Mouse (Mus musculus) layer of hippocampus, postnatal 25 days (tissue): ENCODE measurements around the gene Il21r. TPM values are rescaled to one million over a fixed set of nuclear protein-coding genes. Genes with fewer than 3 reads are reported as not detected.

Source experiments
- DNase-seq, 2 experiments: peaks; one replicate each; pipeline ENCODE4 v3.0.0; 2022; ENCODE audit warnings: mixed read lengths in 2 of 2, low spot score in 1 of 2; ENCODE audit errors: extremely low spot score in 1 of 2
- total RNA-seq, 2 experiments: library from RNA; stranded (reverse); gene quantifications; 2 replicates each; pipeline ENCODE4 v1.2.3; 2021

Gene Il21r
- total RNA-seq, 2 experiments from 2014 or later, result 0.89 to 1.1 TPM

DNA sequence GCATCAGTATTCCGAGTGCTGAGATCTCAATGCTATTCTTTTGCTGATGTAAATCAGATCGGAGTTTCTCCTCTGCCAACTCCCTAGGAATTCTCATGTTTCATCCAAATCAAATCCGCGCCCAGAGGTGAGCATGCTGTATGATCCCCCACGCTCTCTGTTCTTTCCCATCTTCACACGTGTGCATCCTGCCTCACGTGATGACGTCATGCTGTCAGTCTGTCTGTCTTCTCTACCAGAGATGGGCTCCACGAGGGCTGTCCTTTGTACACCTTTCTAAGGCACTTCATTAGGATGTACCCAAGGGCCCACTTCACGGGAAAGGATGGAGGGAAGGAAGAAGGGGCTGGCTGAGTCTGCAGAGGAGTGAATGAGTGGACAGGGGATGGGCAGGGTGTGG lies 3.1 kb upstream of the Il21r start:
- DNase-seq, result no peak

GRCm38 (mm10) chr7:125600612-125601279 lies 2.5 kb upstream of the Il21r start:
- DNase-seq, result no peak

DNA sequence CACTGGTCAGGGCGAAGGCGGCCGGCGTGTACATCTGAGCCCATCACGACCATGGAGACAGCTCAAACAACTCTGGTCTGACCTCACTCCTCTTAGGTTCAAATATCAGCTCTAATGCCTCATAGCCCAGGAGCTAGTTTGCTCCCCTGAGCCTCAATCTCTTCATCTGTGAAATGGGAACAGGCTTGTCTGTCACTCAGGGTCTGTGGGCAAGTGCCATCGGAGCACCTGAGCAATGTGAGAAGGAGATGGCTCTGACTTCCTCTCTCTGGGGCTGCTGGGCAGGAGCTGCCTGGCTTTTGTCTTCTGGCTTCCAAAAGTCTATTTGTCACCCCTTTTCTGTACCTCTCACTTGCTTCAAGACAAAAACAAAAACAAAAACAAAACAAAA lies 2.0 kb upstream of the Il21r start:
- no peak for DNase-seq

- no peak for DNase-seq
These were observed 1.3 kb upstream of the Il21r start for GRCm38 (mm10) chr7:125601821-125602448.

GRCm38 (mm10) chr7:125604362-125605319 lies 1.4 kb downstream of the Il21r start:
- no peak for DNase-seq

DNA sequence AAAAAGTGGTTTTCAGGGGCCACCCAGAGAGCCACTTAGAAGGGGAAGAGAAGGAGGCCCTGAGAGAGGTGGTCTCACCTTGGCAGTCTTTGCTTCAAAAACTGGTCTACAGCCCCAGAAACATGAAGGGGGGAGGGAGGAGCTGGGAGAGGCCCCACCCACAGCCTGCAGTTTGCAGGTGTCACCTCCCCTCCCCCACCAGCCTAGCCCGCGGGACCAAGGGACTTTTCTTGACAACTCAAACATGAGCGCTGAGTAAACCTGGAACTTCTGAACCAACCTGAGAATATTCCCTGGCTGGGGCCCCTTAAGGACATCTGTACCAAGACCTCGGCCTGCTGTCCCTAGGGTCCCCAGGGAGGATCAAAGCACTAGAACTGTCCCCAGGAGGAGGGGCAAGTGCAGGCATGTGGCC lies 2.5 kb downstream of the Il21r start:
- DNase-seq, result no peak

DNA sequence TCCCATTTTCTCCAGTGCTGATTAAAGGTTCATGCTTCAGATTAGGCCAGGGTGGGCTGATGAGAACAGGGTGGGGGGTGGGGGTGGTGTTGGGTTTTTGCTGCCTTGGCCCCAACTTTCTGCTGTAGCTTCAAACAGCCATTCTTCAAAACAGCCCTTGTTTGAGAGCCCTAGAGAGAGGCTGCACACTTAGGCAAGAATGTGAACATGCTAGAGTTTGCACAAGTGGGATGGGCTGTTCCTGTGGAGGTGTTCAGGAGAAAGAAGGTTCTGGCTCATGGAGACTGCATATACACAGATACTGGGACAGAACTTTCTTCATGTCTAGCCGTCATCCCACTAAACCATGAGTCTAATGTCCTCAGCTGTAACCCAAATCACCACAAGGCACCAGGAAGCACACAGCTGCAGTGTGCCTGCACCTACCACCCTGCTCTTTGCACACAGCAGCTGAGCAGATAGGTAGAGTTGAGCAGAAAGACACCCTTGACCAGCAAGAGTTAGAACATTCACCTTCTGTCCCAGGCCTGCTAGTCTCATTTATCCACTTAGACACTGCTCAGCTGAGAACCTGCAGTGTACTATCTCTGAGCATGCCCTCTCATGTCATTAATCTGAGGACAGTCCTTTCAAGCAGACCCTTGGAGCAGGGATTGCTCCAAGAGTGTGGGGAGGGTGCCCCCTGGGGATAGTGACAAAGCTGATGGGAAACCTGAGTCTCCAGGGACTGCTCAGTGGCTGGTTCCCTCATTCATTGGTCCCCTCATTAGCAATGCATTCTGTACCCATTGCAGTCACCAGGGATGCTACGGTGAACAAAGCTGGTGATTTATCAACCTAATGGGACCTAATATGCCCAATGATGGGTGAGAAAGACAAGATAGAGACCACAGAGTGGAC lies 3.3 kb downstream of the Il21r start:
- DNase-seq, result no peak

DNA sequence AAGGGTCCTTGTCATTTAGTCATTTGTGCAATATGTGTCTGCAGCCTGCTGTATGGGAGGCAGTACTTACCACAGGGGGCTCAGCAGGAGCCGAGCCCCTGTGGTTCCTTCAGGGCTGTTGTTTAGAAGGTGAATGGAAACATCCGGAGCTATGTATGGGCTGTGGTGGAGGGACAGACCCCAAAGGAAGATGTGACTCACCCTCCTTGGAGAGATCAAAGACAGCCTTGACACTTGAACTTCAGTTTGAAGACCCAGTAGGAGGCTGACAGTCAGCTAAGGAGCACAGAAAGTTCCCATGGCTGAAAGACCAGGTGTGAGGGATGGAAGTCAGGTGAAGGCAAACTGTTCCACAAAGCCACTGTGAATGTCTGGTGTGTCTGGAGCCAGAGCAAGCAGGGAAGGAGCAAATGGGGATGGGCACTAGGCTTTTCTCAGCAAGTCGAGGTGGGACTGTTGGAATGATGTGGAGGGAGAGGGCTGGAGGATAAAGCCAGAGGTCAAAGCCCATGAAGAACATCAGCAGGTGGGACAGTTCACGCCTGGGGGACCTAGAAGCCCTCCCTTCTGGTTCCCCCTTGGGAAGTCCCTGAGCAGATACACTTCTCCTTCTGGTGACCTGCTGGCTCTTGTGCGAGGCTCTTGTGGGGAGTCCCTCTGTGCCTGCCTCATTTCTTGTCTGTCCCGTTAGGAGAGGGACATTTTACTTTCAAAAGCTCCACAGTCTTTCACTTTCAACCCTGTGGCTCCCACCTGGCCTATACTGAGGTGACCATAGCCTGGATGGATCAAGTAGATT lies 4.4 kb downstream of the Il21r start:
- DNase-seq, result no peak

DNA sequence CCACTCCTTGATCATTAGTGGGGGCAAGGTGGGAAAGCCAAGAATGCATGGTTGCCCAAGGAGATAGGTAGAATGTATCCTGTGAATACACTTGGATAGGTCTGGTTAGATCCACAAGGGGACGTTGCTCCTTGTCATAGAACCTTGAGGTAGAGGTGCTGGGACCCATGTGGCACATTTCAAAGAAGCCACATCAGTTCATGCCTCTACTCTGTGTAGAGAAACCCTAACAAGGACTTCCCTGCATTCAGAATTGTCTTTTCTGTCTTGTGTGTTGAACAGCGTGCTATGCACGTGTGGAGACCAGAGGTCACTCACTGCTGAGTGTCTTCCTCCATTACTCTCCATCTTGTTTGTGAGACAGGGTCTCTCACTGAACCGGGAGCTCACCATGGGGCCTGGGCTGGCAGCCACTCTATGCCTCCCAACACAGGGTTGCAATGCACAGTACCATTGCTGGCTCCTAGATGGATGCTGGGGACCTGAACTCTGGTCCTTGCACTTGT lies 5.0 kb downstream of the Il21r start:
- no peak for DNase-seq

GRCm38 (mm10) chr7:125613579-125613978 lies 10.3 kb downstream of the Il21r start:
- DNase-seq, result no peak

DNA sequence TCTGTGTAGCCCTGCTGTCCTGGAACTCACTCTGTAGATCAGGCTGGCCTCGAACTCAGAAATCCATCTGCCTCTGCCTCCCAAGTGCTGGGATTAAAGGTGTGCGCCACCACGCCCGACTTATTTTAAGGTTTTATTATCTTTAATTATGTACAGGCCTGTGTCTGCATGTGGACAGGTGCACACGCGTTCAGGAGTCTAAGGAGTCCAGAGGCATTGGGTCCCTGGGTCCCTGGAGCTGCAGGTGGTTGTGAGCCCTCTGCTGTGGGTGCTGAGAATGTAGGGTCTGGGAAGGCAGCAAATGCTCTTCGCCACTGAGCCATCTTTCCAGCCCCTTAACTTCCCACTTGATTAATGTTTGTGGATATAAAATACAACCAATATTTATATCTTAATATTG lies 12.2 kb downstream of the Il21r start:
- no peak for DNase-seq

DNA sequence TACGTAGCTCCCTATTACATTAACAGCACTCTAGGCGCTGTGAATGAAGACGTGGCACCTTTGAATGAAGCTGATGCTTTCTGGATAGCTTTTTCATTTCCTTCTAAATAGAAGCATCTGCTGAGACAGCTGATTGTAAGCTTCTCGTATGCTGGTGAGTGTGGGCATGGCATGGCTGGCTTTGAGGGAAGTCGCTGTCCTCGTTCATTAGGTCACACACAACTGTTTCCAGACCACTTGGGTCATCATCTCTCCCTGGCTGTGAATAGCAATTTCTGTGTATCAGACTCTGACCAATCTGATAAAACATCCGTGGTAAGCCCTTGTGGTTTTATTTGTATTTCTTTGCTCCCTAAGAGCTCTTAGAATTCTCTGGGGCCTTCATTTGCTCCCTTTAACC lies 14.8 kb downstream of the Il21r start:
- DNase-seq, result no peak

GRCm38 (mm10) chr7:125620077-125620476 lies 16.8 kb downstream of the Il21r start:
- no peak for DNase-seq

DNA sequence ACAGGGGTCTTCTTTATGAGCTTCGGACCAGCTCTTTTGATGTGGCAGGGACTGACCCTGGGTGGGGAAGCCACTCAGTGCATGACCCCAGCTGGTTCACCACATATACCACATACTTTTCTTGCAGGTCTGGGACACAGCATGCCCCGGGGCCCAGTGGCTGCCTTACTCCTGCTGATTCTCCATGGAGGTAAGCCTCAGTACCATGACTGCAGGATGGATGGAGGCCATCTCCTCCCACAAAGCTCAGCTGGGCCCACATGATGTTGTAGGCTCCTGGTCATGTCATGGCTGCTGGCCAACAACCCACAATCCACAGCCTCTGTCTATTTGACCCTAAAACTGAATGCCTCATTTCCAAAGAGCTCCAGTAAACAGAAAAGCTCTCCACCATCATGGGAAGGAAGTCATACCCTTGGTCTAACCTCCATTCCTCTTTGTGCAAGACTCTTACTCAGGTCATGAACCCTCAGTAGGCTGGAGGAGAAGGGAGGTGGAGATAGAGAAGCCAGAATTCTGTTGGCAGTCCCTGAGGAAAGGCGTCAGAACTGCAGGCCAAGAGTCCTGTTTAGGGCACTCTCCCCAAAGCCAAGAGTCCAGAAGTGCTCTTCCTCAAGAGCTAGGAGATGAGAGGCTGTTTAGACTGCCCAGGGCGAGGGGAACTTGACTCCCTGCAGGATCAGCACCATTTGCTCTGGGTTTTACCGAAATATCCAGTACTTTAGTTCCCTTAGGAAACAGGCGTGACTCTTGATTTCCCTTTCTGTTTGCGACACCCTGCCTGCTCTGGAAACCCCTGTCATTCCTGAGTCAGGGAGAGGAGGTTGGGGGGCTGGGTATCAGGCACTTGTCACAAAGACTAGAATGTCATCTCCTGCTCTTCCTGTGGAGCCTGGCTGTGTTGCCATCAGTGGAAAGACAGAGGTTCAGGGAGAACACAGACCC lies 19.8 kb downstream of the Il21r start:
- no peak for DNase-seq

DNA sequence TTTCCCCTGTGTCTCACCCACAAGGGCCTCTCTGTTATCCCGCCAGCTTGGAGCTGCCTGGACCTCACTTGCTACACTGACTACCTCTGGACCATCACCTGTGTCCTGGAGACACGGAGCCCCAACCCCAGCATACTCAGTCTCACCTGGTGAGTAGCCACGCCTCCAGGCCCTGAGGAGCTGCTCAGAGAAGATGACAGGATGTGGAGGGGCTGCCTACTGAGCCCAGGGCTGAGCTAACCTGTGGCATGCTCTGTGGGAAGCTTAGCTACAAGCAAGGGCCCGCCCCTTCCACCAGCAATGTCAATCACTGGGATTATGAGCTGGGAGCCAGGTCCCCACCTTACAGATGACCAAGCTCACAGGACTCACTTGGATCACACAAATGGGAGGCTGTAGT lies 22.0 kb downstream of the Il21r start:
- DNase-seq, result no peak

DNA sequence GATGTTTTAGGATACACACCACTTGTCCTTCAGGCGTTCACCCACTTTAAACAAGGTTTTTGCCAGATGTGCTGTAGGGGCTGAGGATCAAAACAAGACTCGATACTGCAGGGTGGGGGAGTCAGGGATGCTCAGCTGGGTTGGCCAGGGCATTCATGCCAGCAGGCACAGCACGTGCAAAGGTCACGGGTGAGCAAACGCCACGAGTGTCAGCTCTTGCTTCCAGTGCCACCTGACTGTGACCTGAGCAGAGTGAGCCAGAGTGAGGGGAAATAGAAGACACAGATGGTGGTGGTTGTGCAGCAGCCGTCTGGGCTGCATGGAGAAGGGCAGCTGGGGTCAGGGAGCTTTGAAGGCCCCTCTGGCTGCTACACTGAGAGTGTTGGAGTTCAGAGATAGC lies 22.6 kb downstream of the Il21r start:
- no peak for DNase-seq

- DNase-seq, result no peak
These were observed 27.1 kb downstream of the Il21r start for GRCm38 (mm10) chr7:125630317-125630716.

DNA sequence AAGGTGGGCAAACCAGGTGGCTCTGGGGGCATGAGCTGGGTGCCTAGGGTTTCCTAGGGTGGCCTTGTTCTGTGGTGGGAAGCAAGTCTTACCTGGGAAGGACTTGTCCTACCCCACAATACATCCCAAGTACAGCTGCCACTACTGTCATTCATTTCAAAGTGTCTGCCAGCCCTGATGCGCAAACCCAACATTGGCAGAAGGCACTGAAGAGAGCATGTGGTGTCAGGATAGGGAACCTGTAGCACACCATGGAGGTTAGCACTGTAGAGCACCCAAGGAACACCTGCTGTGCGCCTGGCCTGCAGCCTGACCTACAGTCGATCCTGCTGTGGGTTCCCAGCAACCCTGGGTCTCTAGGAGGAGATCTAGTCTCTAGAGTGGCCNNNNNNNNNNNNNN lies 27.8 kb downstream of the Il21r start:
- DNase-seq, result no peak
